Mouse (Mus musculus): ENCODE results near the gene Brd7. TPM values are rescaled to one million over a fixed set of nuclear protein-coding genes. Genes with fewer than 3 reads are reported as not detected.

Brd7 gene
- polyA plus RNA-seq, 1 experiment, result 101 TPM

DNA sequence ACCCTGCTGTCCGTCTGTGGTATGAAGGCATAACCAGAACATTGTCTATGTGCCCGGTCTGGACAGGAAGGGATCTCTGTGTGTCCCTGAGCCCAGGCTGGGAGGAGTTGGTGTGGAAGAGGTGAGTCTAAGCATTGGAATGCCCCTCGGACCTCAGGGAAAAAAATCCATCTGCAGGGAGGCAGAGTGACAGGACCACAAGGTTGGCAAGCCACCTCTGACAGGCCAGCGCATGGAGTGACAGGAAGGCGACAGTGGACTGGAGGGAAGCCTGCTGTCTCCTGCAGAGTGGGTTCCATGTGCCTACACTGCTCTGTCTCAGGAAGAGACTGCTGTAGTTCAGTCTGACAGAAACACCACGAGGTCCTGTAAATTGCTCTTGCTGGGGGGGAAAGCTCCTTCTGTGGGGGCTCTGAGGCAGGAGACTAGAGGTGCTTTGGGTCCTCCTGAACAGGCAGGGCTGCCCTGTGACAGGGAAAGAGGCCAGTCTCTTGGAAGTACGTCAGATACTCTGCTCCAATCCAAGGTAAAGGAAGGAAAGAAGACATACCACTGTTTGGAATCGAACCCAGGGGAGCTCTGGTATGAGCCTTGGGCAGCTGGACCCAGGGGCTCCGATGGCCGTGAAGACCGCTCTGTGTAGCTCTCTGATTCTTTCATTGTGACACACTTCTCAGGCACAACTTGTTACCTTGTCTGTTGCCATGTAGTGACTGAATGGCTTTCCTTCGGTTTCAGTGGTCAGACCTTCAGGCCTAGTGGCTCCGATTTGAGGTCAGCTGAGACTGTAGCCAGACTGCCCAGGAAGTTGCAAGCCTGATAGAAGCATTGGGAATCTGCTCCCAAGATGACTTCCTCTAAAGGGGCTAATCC, 78.5 kb downstream of the Brd7 start:
- TF ChIP-seq EP300 (IDR thresholded peaks at IDR 0.05; ENCODE audit: insufficient read depth, low read depth, low read length) (no peak), POLR2A (IDR thresholded peaks at IDR 0.05; ENCODE audit: insufficient read depth, low read length) (no peak), CTCF (IDR thresholded peaks at IDR 0.05; ENCODE audit: low read depth, low read length) (no peak)

DNA sequence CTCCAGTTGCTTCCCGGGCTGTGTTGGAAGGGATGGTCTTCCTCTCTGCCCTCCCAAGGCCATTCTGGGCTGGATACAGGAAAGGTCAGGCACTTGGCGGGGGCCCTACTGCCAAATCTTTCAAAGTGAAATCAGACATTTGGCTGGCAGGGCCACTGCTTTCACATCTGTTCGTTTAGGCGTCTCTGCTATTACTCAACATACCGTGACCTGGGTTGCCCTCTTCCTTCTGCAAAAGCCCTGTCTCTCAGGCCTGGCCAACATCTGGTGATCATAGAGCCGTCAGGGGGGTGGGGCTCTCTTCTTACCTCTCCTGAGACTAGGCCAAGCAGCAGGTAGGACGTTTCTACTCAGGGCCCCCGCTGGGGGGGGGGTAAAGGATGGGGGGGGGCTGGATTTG, 79.3 kb downstream of the Brd7 start:
- H3K36me3 ChIP-seq (ENCODE audit: control insufficient read depth, insufficient read depth, low read length, poor library complexity, severe bottlenecking), result no peaks in the 10 kb centered on the region
- H3K4me1 ChIP-seq (ENCODE audit: control insufficient read depth, insufficient read depth, low read length), result no peaks in the 10 kb centered on the region
- no peaks in the 10 kb centered on the region for H3K27me3 ChIP-seq (ENCODE audit: control insufficient read depth, insufficient read depth, low read length, poor library complexity, severe bottlenecking)
- no peak overlapping the region for H3K27ac ChIP-seq (ENCODE audit: insufficient read depth, low read length)
- H3K4me3 ChIP-seq (ENCODE audit: low read depth, low read length), result no peak overlapping the region
- H3K9me3 ChIP-seq (replicated peaks; ENCODE audit: control insufficient read depth, insufficient read depth, low read length, poor library complexity, severe bottlenecking), result no peaks in the 10 kb centered on the region
- no peak overlapping the region for H3K9ac ChIP-seq (ENCODE audit: low read depth, poor library complexity, severe bottlenecking)
- TF ChIP-seq POLR2A (IDR thresholded peaks at IDR 0.05; ENCODE audit: insufficient read depth, low read length) (no peak), EP300 (IDR thresholded peaks at IDR 0.05; ENCODE audit: insufficient read depth, low read depth, low read length) (no peak), CTCF (IDR thresholded peaks at IDR 0.05; ENCODE audit: low read depth, low read length) (no peak)

More for the DNA sequence above, 78.5 kb downstream of the Brd7 start:
- no peak overlapping the region for H3K27ac ChIP-seq (ENCODE audit: insufficient read depth, low read length)
- H3K4me1 ChIP-seq (ENCODE audit: control insufficient read depth, insufficient read depth, low read length), result no peaks in the 10 kb centered on the region
- H3K36me3 ChIP-seq (ENCODE audit: control insufficient read depth, insufficient read depth, low read length, poor library complexity, severe bottlenecking), result no peaks in the 10 kb centered on the region
- H3K9me3 ChIP-seq (replicated peaks; ENCODE audit: control insufficient read depth, insufficient read depth, low read length, poor library complexity, severe bottlenecking), result no peaks in the 10 kb centered on the region
- H3K4me3 ChIP-seq (ENCODE audit: low read depth, low read length), result no peak overlapping the region
- no peak overlapping the region for H3K9ac ChIP-seq (ENCODE audit: low read depth, poor library complexity, severe bottlenecking)
- no peaks in the 10 kb centered on the region for H3K27me3 ChIP-seq (ENCODE audit: control insufficient read depth, insufficient read depth, low read length, poor library complexity, severe bottlenecking)

Other genes starting within 250 kb of the Brd7 start
- 40.6 and 40.7 TPM in 2 replicates for gene Cnep1r1, start 243.4 kb downstream of the Brd7 start, polyA plus RNA-seq (2011; ENCODE audit: insufficient read depth, insufficient read length, low read depth, missing spikeins)
- gene Heatr3, start 224.3 kb downstream of the Brd7 start, polyA plus RNA-seq (2011; ENCODE audit: insufficient read depth, insufficient read length, low read depth, missing spikeins), result 44.4 and 49.4 TPM in 2 replicates
- 45.2 and 46.0 TPM in 2 replicates for gene Tent4b, start 163.0 kb downstream of the Brd7 start, polyA plus RNA-seq (2011; ENCODE audit: insufficient read depth, insufficient read length, low read depth, missing spikeins)
- gene Adcy7, start 89.8 kb downstream of the Brd7 start, polyA plus RNA-seq (2011; ENCODE audit: insufficient read depth, insufficient read length, low read depth, missing spikeins), result 1.4 and 2.1 TPM in 2 replicates
- gene Nkd1, start 159.2 kb upstream of the Brd7 start, polyA plus RNA-seq (2011; ENCODE audit: insufficient read depth, insufficient read length, low read depth, missing spikeins), result 2.1 and 3.2 TPM in 2 replicates

Data from ES-Bruce4 (cell line).